Mouse (Mus musculus) olfactory bulb, adult 2 months (tissue): ENCODE data around the gene Mapk8ip1.

Source experiments
- CTCF ChIP-seq: fragments of 200-500 bp; IDR thresholded peaks from 2 replicates; pipeline ENCODE4 v1.5.1; 2012; ENCODE audit warnings: low read depth, mild to moderate bottlenecking, low read length, moderate library complexity; ENCODE audit not compliant: insufficient read depth
- POLR2A ChIP-seq: fragments of 200-500 bp; IDR thresholded peaks from 2 replicates; pipeline ENCODE4 v1.6.1; 2012; ENCODE audit warnings: mild to moderate bottlenecking, low read depth, low read length, moderate library complexity; ENCODE audit not compliant: insufficient read depth

DNA sequence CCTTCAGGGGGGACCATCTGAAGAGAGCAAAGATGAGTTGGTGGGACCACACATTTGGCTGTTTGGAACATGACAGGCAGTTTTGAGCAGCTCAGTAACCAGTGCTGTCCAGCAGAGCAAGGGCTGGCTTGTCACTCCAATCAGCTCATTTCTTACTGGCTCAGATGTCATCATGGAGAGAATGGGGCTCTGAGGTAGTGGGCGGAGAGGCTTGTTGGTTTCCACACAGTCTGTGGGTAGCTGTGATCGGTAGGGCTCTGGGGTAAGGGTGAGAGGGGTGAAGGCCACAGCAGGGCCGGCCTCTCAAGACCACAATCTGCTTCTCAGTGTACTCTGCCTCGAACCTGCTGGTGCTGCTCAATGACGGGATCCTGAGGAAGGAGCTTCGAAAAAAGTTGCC lies 24.8 kb downstream of the Mapk8ip1 start:
- no peak for TF ChIP-seq CTCF
- no peak for TF ChIP-seq POLR2A
